Mouse (Mus musculus) C2C12 (cell line): ENCODE results near the gene Itgb5. TPM values are rescaled to one million over a fixed set of nuclear protein-coding genes. Genes with fewer than 3 reads are reported as not detected.
A peak's percentile ranks its signal among the peaks of the same experiment; 100 is the strongest.

Source experiments
- H3K27me3 ChIP-seq: one replicate; pipeline ENCODE4 v1.6.1; 2011; ENCODE audit not compliant: control insufficient read depth, insufficient read depth, insufficient read length
- H3K36me3 ChIP-seq: one replicate; pipeline ENCODE4 v1.6.1; 2011; ENCODE audit not compliant: control insufficient read depth, insufficient read depth
- H3K4me3 ChIP-seq: one replicate; pipeline ENCODE4 v1.5.1; 2011; ENCODE audit warnings: mild to moderate bottlenecking, control low read depth; ENCODE audit not compliant: poor library complexity, insufficient read depth, severe bottlenecking
- H3K79me2 ChIP-seq: one replicate; pipeline ENCODE4 v1.6.1; 2011; ENCODE audit not compliant: control insufficient read depth, insufficient read depth
- H3K79me3 ChIP-seq: one replicate; pipeline ENCODE4 v1.6.1; 2011; ENCODE audit warnings: low read depth, control low read depth
- H3ac ChIP-seq: one replicate; pipeline ENCODE3; 2011; ENCODE audit warnings: low read depth; ENCODE audit not compliant: control insufficient read depth, insufficient read length
- CEBPB ChIP-seq: IDR thresholded peaks from one replicate; pipeline ENCODE4 v1.6.1; 2011; ENCODE audit warnings: low read depth, mild to moderate bottlenecking, control low read depth, moderate library complexity
- CTCF ChIP-seq: IDR thresholded peaks from one replicate; pipeline ENCODE4 v1.5.1; 2011; ENCODE audit not compliant: control insufficient read depth, insufficient read depth, insufficient read length
- FOSL1 ChIP-seq: IDR thresholded peaks from one replicate; pipeline ENCODE4 v1.8.0; 2011; ENCODE audit warnings: mild to moderate bottlenecking, low read length; ENCODE audit not compliant: poor library complexity, insufficient read depth, severe bottlenecking
- MAX ChIP-seq: IDR thresholded peaks from one replicate; pipeline ENCODE4 v1.6.1; 2011; ENCODE audit warnings: mild to moderate bottlenecking, control low read depth
- MYOD1 ChIP-seq: IDR thresholded peaks from one replicate; pipeline ENCODE4 v1.6.1; 2011; ENCODE audit warnings: low read depth; ENCODE audit not compliant: control insufficient read depth, insufficient read length
- MYOG ChIP-seq: IDR thresholded peaks from one replicate; pipeline ENCODE4 v1.6.1; 2011; ENCODE audit not compliant: control insufficient read depth, insufficient read length; ENCODE audit errors: extremely low read depth
- USF1 ChIP-seq: IDR thresholded peaks from one replicate; pipeline ENCODE4 v1.6.1; 2011; ENCODE audit warnings: low read depth, mild to moderate bottlenecking, control low read depth, moderate library complexity
- polyA plus RNA-seq: library from polyadenylated mRNA; unstranded; fragments of >200 nt; fragmentation: generic; extraction: Trizol; gene quantifications from one replicate; pipeline ENCODE4 v1.2.1, GENCODE M21; 2012; ENCODE audit warnings: missing spikeins

Gene Itgb5
- polyA plus RNA-seq, 1 experiment, result 46.0 TPM

GRCm38 (mm10) chr16:33830512-33831105 is 1.1 kb downstream of the Itgb5 start:
- Histone ChIP-seq H3K4me3 (peak overlapping the region; percentile 63), H3ac (peak overlapping the region; percentile 68), H3K27me3 (no peaks in the 10 kb centered on the region), H3K79me3 (peaks cover 34% of the 10 kb centered on the region), H3K36me3 (no peaks in the 10 kb centered on the region), H3K79me2 (peaks cover 57% of the 10 kb centered on the region)
- TF ChIP-seq FOSL1 (no peak), USF1 (no peak), MAX (no peak), MYOD1 (no peak), CTCF (no peak), MYOG (no peak), CEBPB (no peak)

GRCm38 (mm10) chr16:33832057-33832456 is 2.6 kb downstream of the Itgb5 start:
- Histone ChIP-seq H3K79me3 (peaks cover 39% of the 10 kb centered on the region), H3K36me3 (no peaks in the 10 kb centered on the region), H3K79me2 (peaks cover 65% of the 10 kb centered on the region), H3K27me3 (no peaks in the 10 kb centered on the region), H3ac (no peak overlapping the region), H3K4me3 (no peak overlapping the region)
- no peak for TF ChIP-seq FOSL1
- TF ChIP-seq CTCF, result no peak
- TF ChIP-seq MYOD1, result no peak
- no peak for TF ChIP-seq MYOG
- TF ChIP-seq CEBPB, result no peak
- no peak for TF ChIP-seq USF1
- no peak for TF ChIP-seq MAX

GRCm38 (mm10) chr16:33832728-33833428 is 3.4 kb downstream of the Itgb5 start:
- no peak overlapping the region for H3ac ChIP-seq
- no peaks in the 10 kb centered on the region for H3K36me3 ChIP-seq
- no peak overlapping the region for H3K4me3 ChIP-seq
- no peaks in the 10 kb centered on the region for H3K27me3 ChIP-seq
- TF ChIP-seq MYOD1, result no peak
- TF ChIP-seq USF1, result no peak
- no peak for TF ChIP-seq FOSL1
- no peak for TF ChIP-seq CTCF
- no peak for TF ChIP-seq CEBPB
- TF ChIP-seq MAX, result no peak
- no peak for TF ChIP-seq MYOG
- peaks cover 73% of the 10 kb centered on the region for H3K79me2 ChIP-seq
- peaks cover 42% of the 10 kb centered on the region for H3K79me3 ChIP-seq

- H3K4me3 ChIP-seq, result no peak overlapping the region
- peaks cover 78% of the 10 kb centered on the region for H3K79me2 ChIP-seq
- H3K79me3 ChIP-seq, result peaks cover 47% of the 10 kb centered on the region
- H3ac ChIP-seq, result no peak overlapping the region
- TF ChIP-seq CTCF (no peak), MYOD1 (no peak), USF1 (no peak), FOSL1 (no peak), CEBPB (no peak), MAX (no peak), MYOG (no peak)
- H3K27me3 ChIP-seq, result no peaks in the 10 kb centered on the region
- H3K36me3 ChIP-seq, result no peaks in the 10 kb centered on the region
Measured at GRCm38 (mm10) chr16:33833429-33833753, 3.9 kb downstream of the Itgb5 start.

GRCm38 (mm10) chr16:33833781-33834482 is 4.5 kb downstream of the Itgb5 start:
- H3K79me2 ChIP-seq, result peaks cover 83% of the 10 kb centered on the region

More at GRCm38 (mm10) chr16:33833781-33834482, 4.5 kb downstream of the Itgb5 start:
- Histone ChIP-seq H3K4me3 (no peak overlapping the region), H3K36me3 (no peaks in the 10 kb centered on the region), H3K27me3 (no peaks in the 10 kb centered on the region), H3ac (no peak overlapping the region), H3K79me3 (peaks cover 52% of the 10 kb centered on the region)
- no peak for TF ChIP-seq MYOD1
- TF ChIP-seq FOSL1, result no peak
- TF ChIP-seq CEBPB, result no peak
- TF ChIP-seq USF1, result no peak
- TF ChIP-seq MYOG, result no peak
- no peak for TF ChIP-seq MAX
- TF ChIP-seq CTCF, result no peak
